Mouse (Mus musculus) lung, postnatal 0 days (tissue): ENCODE measurements around the gene 9430038I01Rik.

Experiments
- CTCF ChIP-seq: IDR thresholded peaks from 2 replicates; pipeline ENCODE4 v1.5.1; 2016; ENCODE audit warnings: antibody characterized with exemption, mild to moderate bottlenecking
- EP300 ChIP-seq: IDR thresholded peaks from 2 replicates; pipeline ENCODE4 v1.6.1; 2016; ENCODE audit warnings: antibody characterized with exemption, mild to moderate bottlenecking, control low read depth

- TF ChIP-seq CTCF: no peak
- no peak for TF ChIP-seq EP300
These were observed 38.8 kb downstream of the 9430038I01Rik start for GRCm38 (mm10) chr7:137371770-137372169.
